Mouse (Mus musculus) WW6 (cell line): Measurements from ENCODE around the gene Krt76.

ENCODE experiments used
- DNase-seq: peaks from one replicate; pipeline ENCODE4 v3.0.0-alpha.2; 2013; ENCODE audit warnings: low read depth, low spot score

The Krt76 gene

GRCm38 (mm10) chr15:101860421-101861130 lies 32.1 kb downstream of the Krt76 start:
- DNase-seq: no peak

- no peak for DNase-seq
Measured at GRCm38 (mm10) chr15:101859735-101860170, 33.0 kb downstream of the Krt76 start.

- DNase-seq: no peak
Measured at GRCm38 (mm10) chr15:101858673-101859425, 33.9 kb downstream of the Krt76 start.

- DNase-seq: no peak
Measured at GRCm38 (mm10) chr15:101856696-101857095, 36.0 kb downstream of the Krt76 start.

GRCm38 (mm10) chr15:101855732-101856131 lies 37.0 kb downstream of the Krt76 start:
- no peak for DNase-seq

- DNase-seq: no peak
Measured at GRCm38 (mm10) chr15:101854294-101854693, 38.4 kb downstream of the Krt76 start.

GRCm38 (mm10) chr15:101852571-101852970 lies 40.1 kb downstream of the Krt76 start:
- no peak for DNase-seq

GRCm38 (mm10) chr15:101850694-101851093 lies 42.0 kb downstream of the Krt76 start, which contains the start of gene Krt1:
Gene Krt1, minus strand, starts transcription at chr15:101850794.
- DNase-seq: no peak

- DNase-seq: no peak
Measured at GRCm38 (mm10) chr15:101845971-101846403, 46.7 kb downstream of the Krt76 start.

- no peak for DNase-seq
Measured at GRCm38 (mm10) chr15:101843192-101843591, 49.5 kb downstream of the Krt76 start.

GRCm38 (mm10) chr15:101834784-101835328 lies 57.9 kb downstream of the Krt76 start:
- no peak for DNase-seq
